Mouse (Mus musculus): ENCODE measurements around the gene Gm20479. TPM values are rescaled to one million over a fixed set of nuclear protein-coding genes. Genes with fewer than 3 reads are reported as not detected.

Gm20479 gene
- total RNA-seq, 2 experiments from 2014 or later = 1.7 TPM; not detected in 1

GRCm38 (mm10) chr7:27369111-27369510 is 11.9 kb upstream of the Gm20479 start:
- DNase-seq (ENCODE audit: low spot score in 2 of 2) = no peak

GRCm38 (mm10) chr7:27367976-27368375 is 10.8 kb upstream of the Gm20479 start:
- no peak for DNase-seq (ENCODE audit: low spot score in 2 of 2)

- DNase-seq (ENCODE audit: low spot score in 2 of 2) = no peak
Observed at GRCm38 (mm10) chr7:27366082-27366844, 9.0 kb upstream of the Gm20479 start.

DNA sequence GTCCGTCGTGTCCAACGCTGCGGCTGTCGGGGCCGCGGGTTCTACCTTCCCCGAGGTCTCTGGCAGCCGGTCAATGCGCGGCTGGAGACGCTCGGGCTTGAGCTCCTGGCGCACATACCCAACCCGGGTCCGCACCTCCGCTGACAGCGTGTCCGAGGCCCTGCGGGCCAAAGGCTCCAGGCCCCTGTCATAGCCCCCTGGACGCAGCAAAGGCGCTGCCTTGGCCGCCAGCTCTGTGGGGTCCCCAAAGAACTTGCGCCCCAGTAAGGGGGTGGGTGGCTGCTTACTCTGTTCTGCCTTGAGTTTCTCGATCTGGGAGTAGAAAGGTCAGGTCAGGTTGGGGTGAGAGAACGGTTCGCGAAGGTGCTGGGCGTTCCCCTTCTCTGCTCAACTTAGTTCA is 7.2 kb upstream of the Gm20479 start:
- no peak for DNase-seq (ENCODE audit: low spot score in 2 of 2)

GRCm38 (mm10) chr7:27361283-27361946 is 4.2 kb upstream of the Gm20479 start:
- DNase-seq (ENCODE audit: low spot score in 2 of 2) = peak; percentile 95 to 96

GRCm38 (mm10) chr7:27360749-27361148 is 3.5 kb upstream of the Gm20479 start:
- no peak for DNase-seq (ENCODE audit: low spot score in 2 of 2)

GRCm38 (mm10) chr7:27359706-27360358 is 2.6 kb upstream of the Gm20479 start:
- DNase-seq (ENCODE audit: low spot score in 2 of 2) = no peak

DNA sequence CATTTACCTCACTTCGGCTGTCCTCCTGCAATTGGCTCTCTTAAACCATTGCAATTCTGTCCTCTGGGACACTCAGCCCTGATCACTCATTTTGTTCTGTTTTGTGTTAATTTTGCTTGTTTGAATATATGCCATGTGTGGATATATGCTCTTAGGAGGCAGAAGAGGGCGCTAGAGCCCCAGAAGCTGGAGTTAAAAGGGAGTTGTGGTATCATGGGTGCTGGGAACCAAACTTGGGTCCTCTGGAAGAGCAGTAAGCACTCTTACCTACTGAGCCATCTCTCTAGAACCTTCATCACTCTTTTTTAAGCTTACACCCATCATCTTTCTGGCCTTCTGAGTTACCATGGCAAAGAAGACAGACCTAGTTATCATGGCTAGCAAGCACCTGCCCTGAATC is 1.9 kb upstream of the Gm20479 start:
- DNase-seq (ENCODE audit: low spot score in 2 of 2) = no peak

DNA sequence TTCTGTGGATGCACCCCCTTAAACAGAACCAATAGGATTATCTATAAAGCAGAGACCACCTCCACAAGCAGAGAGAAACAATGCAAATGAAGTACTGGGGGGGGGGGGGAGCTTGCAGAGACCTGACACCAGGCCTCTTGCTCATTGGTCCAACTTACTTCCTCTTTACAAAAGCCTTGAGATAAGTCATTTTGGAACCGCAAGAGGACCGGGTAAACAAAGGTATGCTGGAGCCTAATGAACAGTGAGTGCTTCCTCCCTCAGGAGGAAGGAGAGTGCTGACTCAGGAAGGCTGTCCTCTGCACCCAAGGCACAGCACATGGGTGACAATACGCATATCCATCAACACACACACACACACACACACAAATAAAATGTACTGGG is 368 bp upstream of the Gm20479 start:
- no peak for DNase-seq (ENCODE audit: low spot score in 2 of 2)

GRCm38 (mm10) chr7:27356248-27356647 is 971 bp downstream of the Gm20479 start:
- no peak for DNase-seq (ENCODE audit: low spot score in 2 of 2)

- peak; percentile 76 to 78 for DNase-seq (ENCODE audit: low spot score in 2 of 2)
Observed at GRCm38 (mm10) chr7:27355745-27356240, 1.4 kb downstream of the Gm20479 start, which contains the start of gene Shkbp1. Gene Shkbp1 (minus strand): TSS chr7:27356019.

- no peak for DNase-seq (ENCODE audit: low spot score in 2 of 2)
Observed at GRCm38 (mm10) chr7:27355261-27355660, 2.0 kb downstream of the Gm20479 start.

GRCm38 (mm10) chr7:27354783-27355182 is 2.4 kb downstream of the Gm20479 start:
- no peak for DNase-seq (ENCODE audit: low spot score in 2 of 2)

- no peak for DNase-seq (ENCODE audit: low spot score in 2 of 2)
Observed at GRCm38 (mm10) chr7:27354144-27354543, 3.1 kb downstream of the Gm20479 start.

- DNase-seq (ENCODE audit: low spot score in 2 of 2) = no peak
Observed at GRCm38 (mm10) chr7:27345444-27345843, 11.8 kb downstream of the Gm20479 start.

GRCm38 (mm10) chr7:27342595-27342994 is 14.6 kb downstream of the Gm20479 start:
- DNase-seq (ENCODE audit: low spot score in 2 of 2) = no peak

GRCm38 (mm10) chr7:27339519-27339918 is 17.7 kb downstream of the Gm20479 start:
- no peak for DNase-seq (ENCODE audit: low spot score in 2 of 2)

- no peak for DNase-seq (ENCODE audit: low spot score in 2 of 2)
Observed at GRCm38 (mm10) chr7:27339114-27339513, 18.1 kb downstream of the Gm20479 start.

- no peak for DNase-seq (ENCODE audit: low spot score in 2 of 2)
Observed at GRCm38 (mm10) chr7:27337175-27337853, 19.9 kb downstream of the Gm20479 start, which contains the start of gene Ltbp4. Gene Ltbp4 (minus strand): TSS chr7:27337692.

- peak; percentile 92 to 93 for DNase-seq (ENCODE audit: low spot score in 2 of 2)
Observed at GRCm38 (mm10) chr7:27335928-27336823, 21.0 kb downstream of the Gm20479 start.
